Mouse (Mus musculus) liver, embryonic 18 days (tissue): ENCODE results near the gene Sdhaf3. TPM values are rescaled to one million over a fixed set of nuclear protein-coding genes. Genes with fewer than 3 reads are reported as not detected.

ENCODE experiments used
- polyA plus RNA-seq: library from polyadenylated mRNA; depleted of rRNA; stranded (reverse); fragments of >200 nt; gene quantifications from 2 replicates; pipeline ENCODE4 v1.2.3, GENCODE M21; 2012; rRNA removed

The Sdhaf3 gene
- polyA plus RNA-seq, result 0.78 and 0.92 TPM in 2 replicates

DNA sequence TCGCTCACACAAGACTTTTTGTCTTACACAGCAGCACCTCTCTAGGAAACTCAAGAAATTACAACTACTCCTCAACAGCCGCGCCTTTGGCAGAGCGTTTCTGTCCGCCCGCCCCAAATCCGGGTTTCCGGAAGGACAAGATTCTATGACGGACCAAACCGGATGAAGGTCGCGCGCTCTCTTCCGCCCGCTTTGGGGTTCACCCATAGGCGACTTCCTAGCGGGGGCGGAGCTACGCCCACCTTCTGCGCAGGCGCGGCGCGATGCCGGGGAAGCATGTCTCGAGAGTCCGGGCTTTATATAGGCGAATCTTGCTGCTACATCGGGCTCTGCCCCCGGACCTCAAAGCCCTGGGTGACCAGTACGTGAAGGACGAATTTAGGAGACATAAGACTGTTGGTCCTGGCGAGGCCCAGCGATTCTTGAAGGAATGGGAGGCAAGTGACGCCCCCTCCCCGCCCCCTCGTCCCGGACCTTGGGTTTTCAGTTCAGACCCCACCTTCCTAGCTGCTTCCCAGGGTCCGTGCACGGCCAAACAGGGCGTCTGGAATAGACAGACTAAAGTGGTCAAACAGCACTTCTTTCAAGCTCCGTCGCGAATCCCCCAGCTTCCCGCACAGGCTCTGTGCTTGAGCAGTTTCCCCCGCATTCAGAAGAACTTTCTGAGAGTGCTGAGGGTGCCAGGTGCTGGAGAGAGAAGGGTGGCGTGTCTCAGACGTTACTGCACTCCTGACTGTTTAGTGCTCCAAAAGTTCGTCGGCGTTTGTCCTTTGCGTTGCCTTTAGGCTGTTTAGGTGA, at the start of gene Sdhaf3:
Sdhaf3 (plus strand) TSS at position 241 of the 798 bp plus-strand sequence.

Other genes with a start within 250 kb of the Sdhaf3 start
- gene Dlx6, start 92.7 kb upstream of the Sdhaf3 start, polyA plus RNA-seq, result not detected in 2 replicates
- not detected in 2 replicates for gene Dlx5, start 73.9 kb upstream of the Sdhaf3 start, polyA plus RNA-seq